Comparison of ENCODE assay signal across 8 mouse cellular contexts in the genomic region with DNA sequence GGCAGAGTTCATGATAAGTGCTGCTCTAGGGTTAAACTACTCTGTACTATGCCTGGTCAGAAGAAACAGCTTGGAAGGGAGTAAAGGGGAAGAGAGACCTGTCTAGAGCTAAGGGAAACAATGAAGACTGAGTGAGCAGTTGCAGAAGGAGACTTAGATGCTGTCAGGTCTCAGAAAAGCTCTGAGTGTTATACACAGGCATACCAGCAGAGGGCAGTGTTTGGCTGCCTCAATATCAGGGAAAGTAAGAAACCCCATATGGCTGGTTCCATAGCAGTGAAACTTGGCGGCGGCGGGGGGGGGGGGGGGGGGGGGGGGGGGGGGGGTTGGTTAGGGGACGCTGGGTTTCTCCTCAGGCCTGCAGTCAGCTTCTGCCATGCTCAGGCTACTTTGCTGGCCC.
DNase-seq lines count a peak whose midpoint lies in the region; ATAC-seq lines count a peak whose summit lies in the region.

No protein-coding gene starts in this region.

- H3K27ac ChIP-seq in liver, embryonic 11.5 days (ENCODE audit: low read depth, low read length) = no peak overlapping the region

- H3K9ac ChIP-seq in liver, embryonic 11.5 days (ENCODE audit: low read depth, low read length) = no peak overlapping the region

- no peak overlapping the region for H3K4me2 ChIP-seq in liver, embryonic 11.5 days

- ATAC-seq in liver, embryonic 11.5 days (replicated peaks; ENCODE audit: low FRiP score) = no peak

- H3K36me3 ChIP-seq in liver, embryonic 11.5 days (ENCODE audit: control insufficient read depth, insufficient read depth, low read length) = no peaks in the 10 kb centered on the region

- 0% methylated on average over 1 of the region's 4 CpGs for WGBS in liver, embryonic 11.5 days

- H3K4me3 ChIP-seq in liver, embryonic 11.5 days (ENCODE audit: low read depth, low read length) = no peak overlapping the region

- H3K4me1 ChIP-seq in liver, embryonic 11.5 days (replicated peaks; ENCODE audit: control insufficient read depth, insufficient read depth, low read length) = no peaks in the 10 kb centered on the region

- H3K27me3 ChIP-seq in liver, embryonic 11.5 days (replicated peaks; ENCODE audit: control insufficient read depth, insufficient read depth, low read length) = no peaks in the 10 kb centered on the region; the same call in 1 of the 2 replicates

- peak; percentile 60 for DNase-seq in left cerebral cortex, adult 11 months (ENCODE audit: low spot score)
- DNase-seq in left cerebral cortex, adult 8-10 months (ENCODE audit: low spot score in 2 of 2) = no peak
- DNase-seq in adrenal gland, adult 18-20 months (ENCODE audit: low spot score in 2 of 2) = peak; percentile 63 to 68
- DNase-seq in embryo, embryonic 11 days = peak; percentile 67
- DNase-seq in induced T-regulatory cell, adult 2 months (ENCODE audit: low read depth) = peak; percentile 78
- peak; percentile 51 for DNase-seq in liver, embryonic 11.5 days (ENCODE audit: low spot score)
- peak; percentile 61 for DNase-seq in ovary, postnatal 14 days (ENCODE audit: low spot score)
- peak; percentile 54 to 55 for DNase-seq in thymus, postnatal 36 days

- H3K9me3 ChIP-seq in liver, embryonic 11.5 days (ENCODE audit: control insufficient read depth, low read length) = no peaks in the 10 kb centered on the region

Comparison
In these comparisons a context has a peak if more than half of its experiments do, and no peak if none do; other contexts are left out.
1. DNase-seq: peak in left cerebral cortex, adult 11 months (single experiment), adrenal gland, adult 18-20 months (2 of 2), embryo, embryonic 11 days (single experiment), induced T-regulatory cell, adult 2 months (single experiment), liver, embryonic 11.5 days (single experiment), ovary, postnatal 14 days (single experiment) and thymus, postnatal 36 days (2 of 2); none in left cerebral cortex, adult 8-10 months (0 of 2).